Mouse (Mus musculus): ENCODE data around the gene Gclc.

- no peak for TF ChIP-seq CTCF (IDR thresholded peaks at IDR 0.05; ENCODE audit: control insufficient read depth, insufficient read depth, insufficient read length)
- no peak for TF ChIP-seq FOSL1 (IDR thresholded peaks at IDR 0.05; ENCODE audit: insufficient read depth, low read length, poor library complexity, severe bottlenecking)
- TF ChIP-seq MYOD1 (IDR thresholded peaks at IDR 0.05; ENCODE audit: control insufficient read depth, insufficient read length, low read depth): no peak
- no peak for TF ChIP-seq USF1 (IDR thresholded peaks at IDR 0.05; ENCODE audit: low read depth)
- TF ChIP-seq MAX (IDR thresholded peaks at IDR 0.05): no peak
- TF ChIP-seq MYOG (IDR thresholded peaks at IDR 0.05; ENCODE audit: control insufficient read depth, extremely low read depth, insufficient read length): no peak
- no peak for TF ChIP-seq CEBPB (IDR thresholded peaks at IDR 0.05; ENCODE audit: low read depth)
Measured at GRCm38 (mm10) chr9:77756076-77756475, 1.7 kb downstream of the Gclc start.
